Mouse (Mus musculus) layer of hippocampus, adult 2 months (tissue): Measurements from ENCODE around the gene Hsd17b10. TPM values are rescaled to one million over a fixed set of nuclear protein-coding genes. Genes with fewer than 3 reads are reported as not detected.

Experiments
- DNase-seq, 2 experiments: peaks; one replicate each; pipeline ENCODE4 v3.0.0; 2022; ENCODE audit warnings: low spot score in 2 of 2
- H3K27ac ChIP-seq: fragments of 200-600 bp; 2 replicates; pipeline ENCODE4 v1.8.1; 2022
- H3K4me3 ChIP-seq: fragments of 200-600 bp; 2 replicates; pipeline ENCODE4 v1.8.1; 2022; ENCODE audit warnings: mild to moderate bottlenecking
- CTCF ChIP-seq: fragments of 200-600 bp; conservative IDR thresholded peaks from 2 replicates; pipeline ENCODE4 v1.8.1; 2022; ENCODE audit warnings: antibody characterized with exemption, mild to moderate bottlenecking, moderate library complexity
- long read RNA-seq, 2 experiments: library from polyadenylated mRNA; stranded (forward); transcript quantifications; one replicate each; pipeline ENCODE4 v2.0.0; 2021; ENCODE audit warnings: borderline mapping rate in 2 of 2
- total RNA-seq, 2 experiments: library from RNA; stranded (reverse); gene quantifications; 2 replicates each; pipeline ENCODE4 v1.2.3; 2021

Hsd17b10 gene
- total RNA-seq, result 10 to 100 TPM; 45.8 to 51.4 TPM
- long read RNA-seq, experiment 1, transcript Hsd17b10-201 (6 exons, 962 nt), result major isoform, 31 of 35 reads
- long read RNA-seq, experiment 1, partial matches to known transcripts, result 2 of 35 reads
- long read RNA-seq, experiment 1, other reads (novel, unspliced or antisense), result 0 of 35 reads
- long read RNA-seq, experiment 2, transcript Hsd17b10-201 (6 exons, 962 nt), result major isoform, 36 of 41 reads
- long read RNA-seq, experiment 2, partial matches to known transcripts, result 2 of 41 reads
- long read RNA-seq, experiment 2, other reads (novel, unspliced or antisense), result 1 of 41 reads

GRCm38 (mm10) chrX:152001737-152002710 lies at the start of gene Hsd17b10:
Gene Hsd17b10 (plus strand): TSS chrX:152001845.
- DNase-seq, result peak; percentile 82 to 86
- H3K27ac ChIP-seq, result peak within 1 kb of the TSS; percentile 86
- TF ChIP-seq CTCF, result peak; percentile 48
- H3K4me3 ChIP-seq, result peak within 1 kb of the TSS; percentile 63

DNA sequence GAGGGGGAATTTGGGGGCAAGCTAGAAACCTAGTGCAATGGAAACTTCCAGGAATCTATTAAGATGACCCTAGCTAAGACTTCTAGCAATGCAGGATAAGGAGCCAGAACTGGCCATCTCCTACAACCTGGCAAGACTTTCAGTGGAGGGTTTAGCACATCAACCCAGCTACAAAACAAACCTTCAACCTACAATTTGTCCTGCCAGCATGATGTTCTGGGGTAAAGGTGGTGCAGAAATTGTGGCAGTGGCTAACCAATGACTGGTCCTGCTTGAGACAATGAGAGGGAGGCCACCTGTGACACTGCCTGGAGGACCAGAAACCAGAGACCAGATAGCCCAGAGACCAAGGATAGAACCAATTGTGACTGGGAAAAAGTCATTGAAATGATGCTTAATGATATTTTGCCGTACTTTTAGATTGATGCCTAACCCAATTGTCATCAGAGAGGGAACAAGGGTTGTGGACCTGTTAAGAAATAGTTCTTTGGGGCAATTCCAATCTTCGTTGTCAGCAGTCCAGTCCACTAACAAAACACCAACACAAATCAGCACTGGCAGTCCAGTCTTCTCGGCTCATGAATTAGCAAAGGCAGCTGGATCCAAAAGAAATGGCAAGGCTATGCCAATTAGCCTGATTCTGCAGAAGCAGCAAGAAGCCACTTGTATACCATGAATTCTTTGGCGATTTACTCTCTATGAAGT lies 2.5 kb upstream of the Hsd17b10 start:
- DNase-seq, result no peak
- no peak for TF ChIP-seq CTCF
- no peak overlapping the region for H3K4me3 ChIP-seq
- H3K27ac ChIP-seq, result no peak overlapping the region

- peak overlapping the region; percentile 63 for H3K4me3 ChIP-seq
- DNase-seq, result no peak
- H3K27ac ChIP-seq, result peak overlapping the region; percentile 56
- no peak for TF ChIP-seq CTCF
Measured at GRCm38 (mm10) chrX:152001182-152001684, 412 bp upstream of the Hsd17b10 start.

DNA sequence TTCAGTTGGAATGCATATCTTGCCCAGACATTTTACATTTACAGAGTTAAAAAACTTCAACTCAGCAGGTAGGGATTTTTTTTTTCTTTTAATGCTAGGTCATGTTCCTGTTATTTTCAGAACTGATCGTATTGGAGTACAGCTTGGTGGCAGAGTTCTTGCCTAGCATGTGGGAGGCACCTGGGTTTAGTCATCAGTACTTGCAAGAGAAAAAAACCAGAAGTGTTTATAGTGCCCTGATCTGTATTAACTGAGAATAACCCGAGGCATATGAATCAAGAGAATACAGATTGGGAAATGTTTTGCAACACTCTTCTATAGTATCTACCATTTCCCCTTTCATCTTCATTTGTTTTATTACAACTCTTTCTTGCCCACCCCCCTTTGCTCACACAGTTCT lies 1.2 kb downstream of the Hsd17b10 start:
- DNase-seq, result no peak
- Histone ChIP-seq H3K27ac (no peak overlapping the region), H3K4me3 (no peak overlapping the region)
- no peak for TF ChIP-seq CTCF

GRCm38 (mm10) chrX:152007863-152008262 lies 6.2 kb downstream of the Hsd17b10 start:
- TF ChIP-seq CTCF, result no peak
- H3K4me3 ChIP-seq, result no peak overlapping the region
- H3K27ac ChIP-seq, result no peak overlapping the region
- no peak for DNase-seq

GRCm38 (mm10) chrX:152015752-152016150 lies 14.1 kb downstream of the Hsd17b10 start:
- no peak for DNase-seq
- peak; percentile 61 for TF ChIP-seq CTCF
- H3K4me3 ChIP-seq, result peak overlapping the region; percentile 60
- peak overlapping the region; percentile 91 for H3K27ac ChIP-seq

GRCm38 (mm10) chrX:152016151-152017145 lies 14.8 kb downstream of the Hsd17b10 start, which contains the start of the genes Ribc1 and Smc1a:
Gene Ribc1 (minus strand): TSS chrX:152016295.
Gene Smc1a (plus strand): TSS chrX:152016428.
- peak within 1 kb of the TSS; percentile 91 for H3K27ac ChIP-seq
- DNase-seq, result peak; percentile 87 to 93
- no peak for TF ChIP-seq CTCF
- peak within 1 kb of the TSS; percentile 60 for H3K4me3 ChIP-seq

DNA sequence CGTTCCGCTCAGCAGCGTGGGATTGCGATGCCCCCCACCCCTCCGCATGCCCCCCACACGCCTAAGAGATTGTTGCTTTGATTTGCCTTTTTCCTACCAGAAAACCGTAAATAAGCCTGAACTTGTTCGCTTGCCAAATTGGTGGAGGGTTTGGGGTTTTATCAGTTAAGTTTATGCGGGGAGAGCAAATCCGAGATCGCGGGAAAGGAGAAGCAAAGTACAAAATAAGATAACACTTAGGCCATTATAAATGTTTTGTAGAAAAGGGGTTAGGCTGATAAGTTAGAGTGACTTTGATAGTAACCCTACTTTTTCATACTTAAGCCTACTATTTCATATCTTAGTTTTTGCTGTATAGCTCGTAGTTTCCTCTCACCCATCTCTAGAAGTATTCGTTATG lies 15.5 kb downstream of the Hsd17b10 start:
- no peak for DNase-seq
- TF ChIP-seq CTCF, result no peak
- Histone ChIP-seq H3K4me3 (peak overlapping the region; percentile 60), H3K27ac (peak overlapping the region; percentile 91; the same call in 1 of the 2 replicates)

GRCm38 (mm10) chrX:152019294-152019693 lies 17.6 kb downstream of the Hsd17b10 start:
- H3K27ac ChIP-seq, result no peak overlapping the region
- DNase-seq, result no peak
- H3K4me3 ChIP-seq, result no peak overlapping the region
- no peak for TF ChIP-seq CTCF

DNA sequence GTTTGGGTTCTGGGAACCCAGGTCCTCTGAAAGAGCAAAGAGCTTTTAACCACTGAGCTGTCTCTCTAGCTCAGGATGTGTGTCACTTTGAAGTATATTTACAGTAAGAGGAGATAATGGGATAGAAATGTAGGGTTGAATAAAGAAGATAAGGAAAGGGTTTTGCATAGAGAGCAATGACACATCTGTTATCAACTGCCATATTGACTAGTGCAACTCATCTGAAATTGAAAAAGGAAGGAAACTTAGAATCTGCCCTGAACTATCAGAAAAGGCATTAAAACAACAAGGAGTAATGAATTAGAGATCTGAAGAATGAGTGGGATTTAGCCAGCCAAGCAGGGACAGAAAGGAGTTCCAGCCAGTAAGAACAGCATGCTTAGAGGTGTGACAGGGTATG lies 38.2 kb downstream of the Hsd17b10 start:
- Histone ChIP-seq H3K4me3 (no peak overlapping the region), H3K27ac (no peak overlapping the region)
- DNase-seq, result no peak
- no peak for TF ChIP-seq CTCF

DNA sequence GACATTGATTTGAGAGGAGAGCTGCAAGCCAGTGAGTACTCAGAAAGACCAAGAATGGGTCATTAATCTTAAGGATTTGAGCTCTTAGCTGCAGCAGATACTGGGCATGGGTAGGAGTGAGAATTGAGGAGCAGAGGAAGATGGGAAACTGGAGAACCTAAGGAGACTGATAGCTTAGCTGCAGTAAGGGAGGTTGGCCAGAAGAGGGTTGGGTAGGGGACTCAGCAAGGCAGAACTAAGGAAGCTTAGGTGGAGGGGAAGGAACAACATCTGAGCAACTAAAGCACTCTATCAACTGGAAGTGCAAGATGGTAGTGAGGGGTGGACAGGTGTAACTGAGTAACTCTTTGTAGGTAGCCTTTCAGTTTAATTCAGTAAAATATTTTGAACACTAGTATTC lies 45.6 kb downstream of the Hsd17b10 start:
- Histone ChIP-seq H3K4me3 (no peak overlapping the region), H3K27ac (no peak overlapping the region)
- no peak for DNase-seq
- TF ChIP-seq CTCF, result peak; percentile 51

DNA sequence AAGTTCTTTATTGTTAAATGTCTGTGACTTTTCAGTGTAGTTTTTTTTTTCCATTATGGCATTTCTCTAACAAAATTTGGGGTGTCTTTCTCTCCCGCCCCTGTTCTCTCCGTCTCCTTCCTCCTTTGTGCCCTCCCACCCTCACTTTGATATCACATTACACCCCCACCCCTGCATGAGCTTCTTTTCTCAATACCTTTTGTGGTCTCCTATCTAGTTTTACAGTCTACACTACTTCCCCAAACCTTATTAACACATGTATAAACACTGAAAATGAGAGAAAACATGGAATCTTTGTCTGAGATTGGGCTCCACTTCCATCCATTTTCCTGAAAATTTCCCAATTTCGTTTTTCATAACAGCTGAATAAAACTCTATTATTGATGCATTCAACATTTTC lies 50.9 kb downstream of the Hsd17b10 start:
- Histone ChIP-seq H3K27ac (no peak overlapping the region), H3K4me3 (no peak overlapping the region)
- no peak for TF ChIP-seq CTCF
- DNase-seq, result no peak

Other genes starting within 250 kb of the Hsd17b10 start
- gene Huwe1, start 201.0 kb upstream of the Hsd17b10 start, total RNA-seq, result 100 to 1,000 TPM; 285 to 289 TPM
- gene Ribc1, start 14.4 kb downstream of the Hsd17b10 start, total RNA-seq, result 1 to 10 TPM in 1 of 2 experiments, under 1 TPM in 1; 0.22 to 1.4 TPM
- 10 to 100 TPM; 54.6 to 57.0 TPM for gene Smc1a, start 14.6 kb downstream of the Hsd17b10 start, total RNA-seq
- gene Iqsec2, start 142.4 kb downstream of the Hsd17b10 start, total RNA-seq, result 100 to 1,000 TPM; 177 to 179 TPM
- gene Kdm5c, start 231.2 kb downstream of the Hsd17b10 start, total RNA-seq, result 10 to 100 TPM; 47.4 to 66.1 TPM